ENCODE assay signal across 23 mouse cellular contexts in genomic region chr6:54727416-54727815, GRCm38 (mm10). TPM values are rescaled to one million over a fixed set of nuclear protein-coding genes. Genes with fewer than 3 reads are reported as not detected.
A peak's percentile ranks its signal among the peaks of the same experiment; 100 is the strongest.
DNase-seq lines count a peak whose midpoint lies in the region; ATAC-seq lines count a peak whose summit lies in the region.
"Had no signal": no experiment of that assay in that cellular context is flagged by ENCODE, and none has a peak within 500 bp of the region (broad histone marks: within the 10 kb centered on the region; RNA-seq: fewer than 3 reads in every experiment).

No protein-coding gene starts in this region.

- DNase-seq in forebrain, embryonic 11.5 days (ENCODE audit: low spot score): peak; percentile 7
- peak; percentile 53 for DNase-seq in heart, embryonic 10.5 days (ENCODE audit: low spot score)
- no peak for DNase-seq in heart, adult 8-10 months (ENCODE audit: low spot score)
- DNase-seq: adrenal gland, adult 2 months; adrenal gland, postnatal 10 days; adrenal gland, postnatal 25 days; B cell, adult 2 months; cerebellum, adult 11 months; cerebellum, adult 18-20 months; cerebellum, adult 8-10 months; cerebellum, adult 9-11 months; cerebellum, postnatal 14 days; cerebellum, postnatal 36 days; embryo, embryonic 11 days had no signal

- ATAC-seq in forebrain, embryonic 11.5 days (replicated peaks; ENCODE audit: low FRiP score): no peak
- no peak for ATAC-seq in forebrain, embryonic 16.5 days
- peak; percentile 50 for ATAC-seq in megakaryocyte progenitor cell, adult 5-6 weeks (replicated peaks; ENCODE audit: poor library complexity)
- no peak for ATAC-seq in CD4-positive, CD25-positive, alpha-beta regulatory T cell, adult 4 months
- ATAC-seq: forebrain, embryonic 13.5 days; forebrain, embryonic 15.5 days had no signal

- no peaks in the 10 kb centered on the region for H3K27me3 ChIP-seq in forebrain, embryonic 11.5 days (ENCODE audit: control insufficient read depth, insufficient read depth, low read length)
- H3K27me3 ChIP-seq in forebrain, embryonic 16.5 days (replicated peaks; ENCODE audit: control insufficient read depth, insufficient read depth, low read length): no peaks in the 10 kb centered on the region
- no peaks in the 10 kb centered on the region for H3K27me3 ChIP-seq in heart, embryonic 10.5 days (ENCODE audit: insufficient read depth, poor library complexity, severe bottlenecking)
- H3K27me3 ChIP-seq: embryonic facial prominence, embryonic 13.5 days; embryonic facial prominence, embryonic 15.5 days; forebrain, embryonic 13.5 days; forebrain, embryonic 15.5 days had no signal

- H3K9ac ChIP-seq in forebrain, embryonic 11.5 days (ENCODE audit: low read length): no peak overlapping the region
- H3K9ac ChIP-seq in forebrain, embryonic 16.5 days (replicated peaks; ENCODE audit: low read depth, low read length): no peak overlapping the region
- H3K9ac ChIP-seq: embryonic facial prominence, embryonic 13.5 days; embryonic facial prominence, embryonic 15.5 days; forebrain, embryonic 13.5 days; forebrain, embryonic 15.5 days had no signal

- no peaks in the 10 kb centered on the region for H3K9me3 ChIP-seq in forebrain, embryonic 11.5 days (ENCODE audit: control insufficient read depth, low read length)
- no peaks in the 10 kb centered on the region for H3K9me3 ChIP-seq in forebrain, embryonic 16.5 days (ENCODE audit: control insufficient read depth, low read length)
- no peaks in the 10 kb centered on the region for H3K9me3 ChIP-seq in heart, embryonic 10.5 days
- H3K9me3 ChIP-seq: embryonic facial prominence, embryonic 13.5 days; embryonic facial prominence, embryonic 15.5 days; forebrain, embryonic 10.5 days; forebrain, embryonic 13.5 days; forebrain, embryonic 15.5 days had no signal

- no peak overlapping the region for H3K4me3 ChIP-seq in forebrain, embryonic 11.5 days (ENCODE audit: low read depth, low read length)
- H3K4me3 ChIP-seq in forebrain, embryonic 16.5 days (replicated peaks; ENCODE audit: low read length): no peak overlapping the region
- H3K4me3 ChIP-seq in heart, embryonic 10.5 days: no peak overlapping the region
- H3K4me3 ChIP-seq: embryonic facial prominence, embryonic 13.5 days; embryonic facial prominence, embryonic 15.5 days; erythroblast, embryonic 14.5 days; forebrain, embryonic 10.5 days; forebrain, embryonic 13.5 days; forebrain, embryonic 15.5 days had no signal

- 87% methylated on average over 5 of the region's 5 CpGs for WGBS in forebrain, embryonic 11.5 days
- WGBS in forebrain, embryonic 16.5 days: 85% methylated on average over 5 of the region's 5 CpGs
- WGBS in heart, embryonic 10.5 days: 75% methylated on average over 5 of the region's 5 CpGs

- H3K36me3 ChIP-seq in forebrain, embryonic 11.5 days (ENCODE audit: control insufficient read depth, insufficient read depth, low read length): no peaks in the 10 kb centered on the region
- no peaks in the 10 kb centered on the region for H3K36me3 ChIP-seq in forebrain, embryonic 16.5 days (ENCODE audit: control insufficient read depth, insufficient read depth)
- H3K36me3 ChIP-seq in heart, embryonic 10.5 days: no peaks in the 10 kb centered on the region
- H3K36me3 ChIP-seq: embryonic facial prominence, embryonic 13.5 days; embryonic facial prominence, embryonic 15.5 days; forebrain, embryonic 10.5 days; forebrain, embryonic 15.5 days had no signal

- no peak overlapping the region for H3K27ac ChIP-seq in forebrain, embryonic 11.5 days (ENCODE audit: low read depth, low read length)
- H3K27ac ChIP-seq in forebrain, embryonic 16.5 days (ENCODE audit: low read length): no peak overlapping the region
- no peak overlapping the region for H3K27ac ChIP-seq in heart, embryonic 10.5 days
- H3K27ac ChIP-seq: embryonic facial prominence, embryonic 13.5 days; embryonic facial prominence, embryonic 15.5 days; forebrain, embryonic 10.5 days; forebrain, embryonic 13.5 days; forebrain, embryonic 15.5 days had no signal

- H3K4me1 ChIP-seq in forebrain, embryonic 11.5 days (replicated peaks; ENCODE audit: control insufficient read depth, insufficient read depth, low read length): no peaks in the 10 kb centered on the region
- peaks cover 6% of the 10 kb centered on the region for H3K4me1 ChIP-seq in forebrain, embryonic 16.5 days (replicated peaks; ENCODE audit: control insufficient read depth, insufficient read depth, low read length)
- H3K4me1 ChIP-seq in heart, embryonic 10.5 days: no peaks in the 10 kb centered on the region
- H3K4me1 ChIP-seq: embryonic facial prominence, embryonic 13.5 days; embryonic facial prominence, embryonic 15.5 days; forebrain, embryonic 10.5 days; forebrain, embryonic 13.5 days had no signal

- no peak overlapping the region for H3K4me2 ChIP-seq in forebrain, embryonic 11.5 days (ENCODE audit: low read depth, low read length, severe bottlenecking)
- no peak overlapping the region for H3K4me2 ChIP-seq in forebrain, embryonic 16.5 days (ENCODE audit: low read length)
- H3K4me2 ChIP-seq: embryonic facial prominence, embryonic 13.5 days; embryonic facial prominence, embryonic 15.5 days; forebrain, embryonic 13.5 days; forebrain, embryonic 15.5 days had no signal

RNA-seq across cellular contexts. Expression of gene Mturn, which starts 46.0 kb away (rescaled TPM):
- 18.5 and 20.0 TPM in 2 replicates for polyA plus RNA-seq in forebrain, embryonic 11.5 days (2014; fragmentation: Nextera tagmentation; extraction: Ambion mirVana)
- 163 and 168 TPM in 2 replicates for polyA plus RNA-seq in forebrain, embryonic 16.5 days (2015; fragmentation: Nextera tagmentation; extraction: Ambion mirVana)
- 3.4 and 3.9 TPM in 2 replicates for polyA plus RNA-seq in heart, embryonic 10.5 days (2016; fragmentation: Nextera tagmentation; extraction: Ambion mirVana)
- 10 to 100 TPM; 10.7 to 18.6 (median 13.4) TPM for total RNA-seq in heart, adult 8-10 months (2022)
- 0.17 and 0.34 TPM in 2 replicates for total RNA-seq in megakaryocyte progenitor cell, adult 5-6 weeks (2015)
- total RNA-seq in megakaryocyte progenitor cell, adult 5-6 weeks (2017): 0.17 and 0.30 TPM in 2 replicates
- polyA plus RNA-seq in CD4-positive, CD25-positive, alpha-beta regulatory T cell, adult 4 months (2017; shearing (Covaris generic)): 10 to 100 TPM; 22.2 to 26.3 TPM
